Mouse (Mus musculus): ENCODE measurements around the gene Bag6. TPM values are rescaled to one million over a fixed set of nuclear protein-coding genes. Genes with fewer than 3 reads are reported as not detected.

Bag6 gene
- polyA plus RNA-seq, 1 experiment from 2014 or later, result 43.1 TPM

Other genes starting within 250 kb of the Bag6 start
- gene C2, start 236.9 kb upstream of the Bag6 start, polyA plus RNA-seq (2015; fragmentation: Illumina TruSeq; extraction: RNeasy Lipid Tissue Mini Kit (QIAGEN cat#74804); ENCODE audit: insufficient read depth, low read depth, low replicate concordance), result 22.8 TPM
- gene Ehmt2, start 236.7 kb upstream of the Bag6 start, polyA plus RNA-seq (2015; fragmentation: Illumina TruSeq; extraction: RNeasy Lipid Tissue Mini Kit (QIAGEN cat#74804); ENCODE audit: insufficient read depth, low read depth, low replicate concordance), result 43.2 TPM
- 1.4 TPM for gene Slc44a4, start 220.7 kb upstream of the Bag6 start, polyA plus RNA-seq (2015; fragmentation: Illumina TruSeq; extraction: RNeasy Lipid Tissue Mini Kit (QIAGEN cat#74804); ENCODE audit: insufficient read depth, low read depth, low replicate concordance)
- gene Neu1, start 203.9 kb upstream of the Bag6 start, polyA plus RNA-seq (2015; fragmentation: Illumina TruSeq; extraction: RNeasy Lipid Tissue Mini Kit (QIAGEN cat#74804); ENCODE audit: insufficient read depth, low read depth, low replicate concordance), result 10.7 TPM
- 8.4 TPM for gene Hspa1b, start 175.9 kb upstream of the Bag6 start, polyA plus RNA-seq (2015; fragmentation: Illumina TruSeq; extraction: RNeasy Lipid Tissue Mini Kit (QIAGEN cat#74804); ENCODE audit: insufficient read depth, low read depth, low replicate concordance)
- not detected for gene Gm20481, start 165.3 kb upstream of the Bag6 start, polyA plus RNA-seq (2015; fragmentation: Illumina TruSeq; extraction: RNeasy Lipid Tissue Mini Kit (QIAGEN cat#74804); ENCODE audit: insufficient read depth, low read depth, low replicate concordance)
- 4.7 TPM for gene Hspa1a, start 163.0 kb upstream of the Bag6 start, polyA plus RNA-seq (2015; fragmentation: Illumina TruSeq; extraction: RNeasy Lipid Tissue Mini Kit (QIAGEN cat#74804); ENCODE audit: insufficient read depth, low read depth, low replicate concordance)
- not detected for gene Hspa1l, start 162.5 kb upstream of the Bag6 start, polyA plus RNA-seq (2015; fragmentation: Illumina TruSeq; extraction: RNeasy Lipid Tissue Mini Kit (QIAGEN cat#74804); ENCODE audit: insufficient read depth, low read depth, low replicate concordance)
- 7.8 TPM for gene Lsm2, start 153.3 kb upstream of the Bag6 start, polyA plus RNA-seq (2015; fragmentation: Illumina TruSeq; extraction: RNeasy Lipid Tissue Mini Kit (QIAGEN cat#74804); ENCODE audit: insufficient read depth, low read depth, low replicate concordance)
- 23.4 TPM for gene Vars, start 134.2 kb upstream of the Bag6 start, polyA plus RNA-seq (2015; fragmentation: Illumina TruSeq; extraction: RNeasy Lipid Tissue Mini Kit (QIAGEN cat#74804); ENCODE audit: insufficient read depth, low read depth, low replicate concordance)
- 0.42 TPM for gene Vwa7, start 118.6 kb upstream of the Bag6 start, polyA plus RNA-seq (2015; fragmentation: Illumina TruSeq; extraction: RNeasy Lipid Tissue Mini Kit (QIAGEN cat#74804); ENCODE audit: insufficient read depth, low read depth, low replicate concordance)
- gene Sapcd1, start 107.2 kb upstream of the Bag6 start, polyA plus RNA-seq (2015; fragmentation: Illumina TruSeq; extraction: RNeasy Lipid Tissue Mini Kit (QIAGEN cat#74804); ENCODE audit: insufficient read depth, low read depth, low replicate concordance), result 1.5 TPM
- 1.8 TPM for gene Msh5, start 88.4 kb upstream of the Bag6 start, polyA plus RNA-seq (2015; fragmentation: Illumina TruSeq; extraction: RNeasy Lipid Tissue Mini Kit (QIAGEN cat#74804); ENCODE audit: insufficient read depth, low read depth, low replicate concordance)
- gene Clic1, start 85.2 kb upstream of the Bag6 start, polyA plus RNA-seq (2015; fragmentation: Illumina TruSeq; extraction: RNeasy Lipid Tissue Mini Kit (QIAGEN cat#74804); ENCODE audit: insufficient read depth, low read depth, low replicate concordance), result 36.2 TPM
- 19.5 TPM for gene Ddah2, start 76.1 kb upstream of the Bag6 start, polyA plus RNA-seq (2015; fragmentation: Illumina TruSeq; extraction: RNeasy Lipid Tissue Mini Kit (QIAGEN cat#74804); ENCODE audit: insufficient read depth, low read depth, low replicate concordance)
- gene Ly6g6c, start 69.8 kb upstream of the Bag6 start, polyA plus RNA-seq (2015; fragmentation: Illumina TruSeq; extraction: RNeasy Lipid Tissue Mini Kit (QIAGEN cat#74804); ENCODE audit: insufficient read depth, low read depth, low replicate concordance), result not detected
- not detected for gene Mpig6b, start 69.0 kb upstream of the Bag6 start, polyA plus RNA-seq (2015; fragmentation: Illumina TruSeq; extraction: RNeasy Lipid Tissue Mini Kit (QIAGEN cat#74804); ENCODE audit: insufficient read depth, low read depth, low replicate concordance)
- gene Ly6g6e, start 58.3 kb upstream of the Bag6 start, polyA plus RNA-seq (2015; fragmentation: Illumina TruSeq; extraction: RNeasy Lipid Tissue Mini Kit (QIAGEN cat#74804); ENCODE audit: insufficient read depth, low read depth, low replicate concordance), result not detected
- not detected for gene Ly6g6d, start 57.1 kb upstream of the Bag6 start, polyA plus RNA-seq (2015; fragmentation: Illumina TruSeq; extraction: RNeasy Lipid Tissue Mini Kit (QIAGEN cat#74804); ENCODE audit: insufficient read depth, low read depth, low replicate concordance)
- gene Ly6g6f, start 49.6 kb upstream of the Bag6 start, polyA plus RNA-seq (2015; fragmentation: Illumina TruSeq; extraction: RNeasy Lipid Tissue Mini Kit (QIAGEN cat#74804); ENCODE audit: insufficient read depth, low read depth, low replicate concordance), result not detected
- gene Abhd16a, start 45.9 kb upstream of the Bag6 start, polyA plus RNA-seq (2015; fragmentation: Illumina TruSeq; extraction: RNeasy Lipid Tissue Mini Kit (QIAGEN cat#74804); ENCODE audit: insufficient read depth, low read depth, low replicate concordance), result 25.5 TPM
- gene Ly6g5c, start 26.9 kb upstream of the Bag6 start, polyA plus RNA-seq (2015; fragmentation: Illumina TruSeq; extraction: RNeasy Lipid Tissue Mini Kit (QIAGEN cat#74804); ENCODE audit: insufficient read depth, low read depth, low replicate concordance), result not detected
- not detected for gene Ly6g5b, start 19.8 kb upstream of the Bag6 start, polyA plus RNA-seq (2015; fragmentation: Illumina TruSeq; extraction: RNeasy Lipid Tissue Mini Kit (QIAGEN cat#74804); ENCODE audit: insufficient read depth, low read depth, low replicate concordance)
- gene Gpank1, start 13.7 kb upstream of the Bag6 start, polyA plus RNA-seq (2015; fragmentation: Illumina TruSeq; extraction: RNeasy Lipid Tissue Mini Kit (QIAGEN cat#74804); ENCODE audit: insufficient read depth, low read depth, low replicate concordance), result 8.6 TPM
- gene Csnk2b, start 13.1 kb upstream of the Bag6 start, polyA plus RNA-seq (2015; fragmentation: Illumina TruSeq; extraction: RNeasy Lipid Tissue Mini Kit (QIAGEN cat#74804); ENCODE audit: insufficient read depth, low read depth, low replicate concordance), result 52.8 TPM
- gene D17H6S53E, start 8.8 kb upstream of the Bag6 start, polyA plus RNA-seq (2015; fragmentation: Illumina TruSeq; extraction: RNeasy Lipid Tissue Mini Kit (QIAGEN cat#74804); ENCODE audit: insufficient read depth, low read depth, low replicate concordance), result 6.8 TPM
- not detected for gene Apom, start 3.1 kb upstream of the Bag6 start, polyA plus RNA-seq (2015; fragmentation: Illumina TruSeq; extraction: RNeasy Lipid Tissue Mini Kit (QIAGEN cat#74804); ENCODE audit: insufficient read depth, low read depth, low replicate concordance)
- gene Prrc2a, start 29.7 kb downstream of the Bag6 start, polyA plus RNA-seq (2015; fragmentation: Illumina TruSeq; extraction: RNeasy Lipid Tissue Mini Kit (QIAGEN cat#74804); ENCODE audit: insufficient read depth, low read depth, low replicate concordance), result 89.4 TPM
- 2.3 TPM for gene Aif1, start 40.9 kb downstream of the Bag6 start, polyA plus RNA-seq (2015; fragmentation: Illumina TruSeq; extraction: RNeasy Lipid Tissue Mini Kit (QIAGEN cat#74804); ENCODE audit: insufficient read depth, low read depth, low replicate concordance)
- gene Lst1, start 53.3 kb downstream of the Bag6 start, polyA plus RNA-seq (2015; fragmentation: Illumina TruSeq; extraction: RNeasy Lipid Tissue Mini Kit (QIAGEN cat#74804); ENCODE audit: insufficient read depth, low read depth, low replicate concordance), result 5.7 TPM
- 1.00 TPM for gene Ltb, start 59.3 kb downstream of the Bag6 start, polyA plus RNA-seq (2015; fragmentation: Illumina TruSeq; extraction: RNeasy Lipid Tissue Mini Kit (QIAGEN cat#74804); ENCODE audit: insufficient read depth, low read depth, low replicate concordance)
- 0.50 TPM for gene Tnf, start 66.8 kb downstream of the Bag6 start, polyA plus RNA-seq (2015; fragmentation: Illumina TruSeq; extraction: RNeasy Lipid Tissue Mini Kit (QIAGEN cat#74804); ENCODE audit: insufficient read depth, low read depth, low replicate concordance)
- gene Lta, start 70.2 kb downstream of the Bag6 start, polyA plus RNA-seq (2015; fragmentation: Illumina TruSeq; extraction: RNeasy Lipid Tissue Mini Kit (QIAGEN cat#74804); ENCODE audit: insufficient read depth, low read depth, low replicate concordance), result not detected
- not detected for gene Gm16181, start 85.7 kb downstream of the Bag6 start, polyA plus RNA-seq (2015; fragmentation: Illumina TruSeq; extraction: RNeasy Lipid Tissue Mini Kit (QIAGEN cat#74804); ENCODE audit: insufficient read depth, low read depth, low replicate concordance)
- gene Atp6v1g2, start 98.5 kb downstream of the Bag6 start, polyA plus RNA-seq (2015; fragmentation: Illumina TruSeq; extraction: RNeasy Lipid Tissue Mini Kit (QIAGEN cat#74804); ENCODE audit: insufficient read depth, low read depth, low replicate concordance), result 2.8 TPM
- 4.1 TPM for gene Nfkbil1, start 100.6 kb downstream of the Bag6 start, polyA plus RNA-seq (2015; fragmentation: Illumina TruSeq; extraction: RNeasy Lipid Tissue Mini Kit (QIAGEN cat#74804); ENCODE audit: insufficient read depth, low read depth, low replicate concordance)
- 92.0 TPM for gene Ddx39b, start 106.6 kb downstream of the Bag6 start, polyA plus RNA-seq (2015; fragmentation: Illumina TruSeq; extraction: RNeasy Lipid Tissue Mini Kit (QIAGEN cat#74804); ENCODE audit: insufficient read depth, low read depth, low replicate concordance)
- 153 TPM for gene H2-D1, start 127.6 kb downstream of the Bag6 start, polyA plus RNA-seq (2015; fragmentation: Illumina TruSeq; extraction: RNeasy Lipid Tissue Mini Kit (QIAGEN cat#74804); ENCODE audit: insufficient read depth, low read depth, low replicate concordance)
- gene H2-Q1, start 185.2 kb downstream of the Bag6 start, polyA plus RNA-seq (2015; fragmentation: Illumina TruSeq; extraction: RNeasy Lipid Tissue Mini Kit (QIAGEN cat#74804); ENCODE audit: insufficient read depth, low read depth, low replicate concordance), result not detected
- 8.9 TPM for gene H2-Q2, start 207.1 kb downstream of the Bag6 start, polyA plus RNA-seq (2015; fragmentation: Illumina TruSeq; extraction: RNeasy Lipid Tissue Mini Kit (QIAGEN cat#74804); ENCODE audit: insufficient read depth, low read depth, low replicate concordance)
- 22.5 TPM for gene H2-Q4, start 244.4 kb downstream of the Bag6 start, polyA plus RNA-seq (2015; fragmentation: Illumina TruSeq; extraction: RNeasy Lipid Tissue Mini Kit (QIAGEN cat#74804); ENCODE audit: insufficient read depth, low read depth, low replicate concordance)

Data from pancreas, adult 10 weeks (tissue).